Mouse (Mus musculus) CH12.LX (cell line): Measurements from ENCODE around the gene Scmh1. TPM values are rescaled to one million over a fixed set of nuclear protein-coding genes. Genes with fewer than 3 reads are reported as not detected.

ENCODE experiments used
- DNase-seq: peaks from one replicate; pipeline ENCODE4 v3.0.0-alpha.2; 2013; ENCODE audit errors: extremely low read depth
- H3K27ac ChIP-seq: 2 replicates; pipeline ENCODE4 v1.5.1; 2012; ENCODE audit warnings: low read depth, mild to moderate bottlenecking, control low read depth, moderate library complexity; ENCODE audit not compliant: insufficient read depth
- H3K27me3 ChIP-seq: replicated peaks from 2 replicates; pipeline ENCODE3; 2012; ENCODE audit warnings: inconsistent platforms
- H3K36me3 ChIP-seq, 2 experiments: replicated peaks in 1 of 2; 2 replicates each; pipeline versions ENCODE3 to v1.6.1; 2012; ENCODE audit warnings: inconsistent platforms in 1 of 2, low read length in 1 of 2, mild to moderate bottlenecking in 1 of 2, mixed read lengths in 1 of 2, moderate library complexity in 1 of 2; ENCODE audit not compliant: control insufficient read depth in 1 of 2, insufficient read depth in 1 of 2
- H3K4me1 ChIP-seq, 2 experiments: 2 replicates each; pipeline ENCODE4 v1.6.1; 2012; ENCODE audit warnings: inconsistent platforms in 1 of 2, moderate library complexity in 1 of 2; ENCODE audit not compliant: insufficient read depth in 2 of 2, control insufficient read depth in 1 of 2
- H3K4me2 ChIP-seq: 2 replicates; pipeline ENCODE4 v1.6.1; 2012; ENCODE audit warnings: low read depth, mild to moderate bottlenecking, control low read depth; ENCODE audit not compliant: poor library complexity, insufficient read depth, severe bottlenecking
- H3K4me3 ChIP-seq, 3 experiments: fragments of 150-350 bp in 1 of 3; sonication (generic) in 1 of 3; replicated peaks in 1 of 3; 2 replicates each; pipeline versions ENCODE3 to v1.5.1; 2011 to 2012; ENCODE audit warnings: low read depth in 2 of 3, low read length in 2 of 3, mild to moderate bottlenecking in 2 of 3, moderate library complexity in 2 of 3, control low read depth in 1 of 3, improper control_type of control experiment in 1 of 3, inconsistent platforms in 1 of 3, mixed read lengths in 1 of 3; ENCODE audit not compliant: poor library complexity in 1 of 3
- H3K79me2 ChIP-seq: replicated peaks from 2 replicates; pipeline ENCODE4 v1.6.1; 2012; ENCODE audit warnings: mild to moderate bottlenecking, moderate library complexity; ENCODE audit not compliant: control insufficient read depth, poor library complexity, insufficient read depth, severe bottlenecking; ENCODE audit errors: extremely low read depth
- H3K9ac ChIP-seq: 2 replicates; pipeline ENCODE4 v1.6.1; 2012; ENCODE audit warnings: low read depth, mild to moderate bottlenecking, control low read depth, moderate library complexity; ENCODE audit not compliant: insufficient read depth
- H3K9me3 ChIP-seq: replicated peaks from 2 replicates; pipeline ENCODE3; 2012; ENCODE audit warnings: low read length, inconsistent platforms, mixed read lengths
- CHD1 ChIP-seq: IDR thresholded peaks from 2 replicates; pipeline ENCODE4 v1.6.1; 2012; ENCODE audit warnings: low read depth, low read length, improper control_type of control experiment, inconsistent platforms
- CTCF ChIP-seq, 2 experiments: IDR thresholded peaks in 1 of 2; conservative IDR thresholded peaks in 1 of 2; 2 replicates each; pipeline ENCODE4 v1.5.1; 2011 to 2012; ENCODE audit warnings: low read depth in 2 of 2, low read length in 2 of 2, improper control_type of control experiment in 1 of 2, inconsistent platforms in 1 of 2, mild to moderate bottlenecking in 1 of 2, moderate library complexity in 1 of 2
- ETS1 ChIP-seq: conservative IDR thresholded peaks from 2 replicates; pipeline ENCODE4 v1.6.1; 2012; ENCODE audit warnings: low read depth, mild to moderate bottlenecking, inconsistent platforms, low read length, improper control_type of control experiment, moderate library complexity
- GABPA ChIP-seq: IDR thresholded peaks from 2 replicates; pipeline ENCODE4 v1.6.1; 2012; ENCODE audit warnings: low read depth, low read length, improper control_type of control experiment, inconsistent platforms; ENCODE audit not compliant: insufficient replicate concordance
- JUND ChIP-seq: conservative IDR thresholded peaks from 2 replicates; pipeline ENCODE4 v1.6.1; 2011; ENCODE audit warnings: low read depth, low read length, improper control_type of control experiment
- KAT2A ChIP-seq: IDR thresholded peaks from 2 replicates; pipeline ENCODE4 v1.6.1; 2012; ENCODE audit warnings: low read length, improper control_type of control experiment, inconsistent platforms; ENCODE audit not compliant: insufficient replicate concordance
- MAX ChIP-seq: IDR thresholded peaks from 2 replicates; pipeline ENCODE4 v1.6.1; 2011; ENCODE audit warnings: low read length, improper control_type of control experiment
- MXI1 ChIP-seq: IDR thresholded peaks from 2 replicates; pipeline ENCODE4 v1.6.1; 2011; ENCODE audit warnings: mild to moderate bottlenecking, low read depth, low read length, improper control_type of control experiment
- MYC ChIP-seq: IDR thresholded peaks from 2 replicates; pipeline ENCODE4 v1.6.1; 2011; ENCODE audit warnings: low read depth, mild to moderate bottlenecking, improper control_type of control experiment, low read length
- NELFE ChIP-seq: IDR thresholded peaks from 2 replicates; pipeline ENCODE4 v1.6.1; 2011; ENCODE audit warnings: low read depth, low read length, improper control_type of control experiment
- PAX5 ChIP-seq: IDR thresholded peaks from 2 replicates; pipeline ENCODE4 v1.6.1; 2012; ENCODE audit warnings: low read length, inconsistent platforms, mixed read lengths
- POLR2A ChIP-seq: IDR thresholded peaks from 2 replicates; pipeline ENCODE4 v1.6.1; 2011; ENCODE audit warnings: low read depth, mild to moderate bottlenecking, improper control_type of control experiment, low read length
- POLR2AphosphoS2 ChIP-seq: IDR thresholded peaks from 2 replicates; pipeline ENCODE4 v1.6.1; 2011; ENCODE audit warnings: low read depth, low read length, improper control_type of control experiment
- RCOR1 ChIP-seq: conservative IDR thresholded peaks from 2 replicates; pipeline ENCODE4 v1.6.1; 2012; ENCODE audit warnings: low read depth, mild to moderate bottlenecking, inconsistent platforms, low read length, improper control_type of control experiment
- TBP ChIP-seq: conservative IDR thresholded peaks from 2 replicates; pipeline ENCODE4 v1.6.1; 2011; ENCODE audit warnings: low read depth, low read length, improper control_type of control experiment
- ZC3H11A ChIP-seq: IDR thresholded peaks from 2 replicates; pipeline ENCODE4 v1.6.1; 2012; ENCODE audit warnings: low read depth, mild to moderate bottlenecking, inconsistent platforms, low read length, improper control_type of control experiment
- dilution Hi-C: fragments of 300-500 bp; cut with MboI; formaldehyde crosslinking; loops from 2 replicates; pipeline ENCODE4 v1.14.3; 2020; ENCODE audit warnings: low sequenced_read_pairs; ENCODE audit not compliant: extremely low pct_unique_long_range_greater_than_20kb, extremely low pct_ligation_motif_present
- in situ Hi-C: fragments of 300-500 bp; cut with MboI; formaldehyde crosslinking; loops from 3 replicates; pipeline ENCODE4 v1.14.3; 2019; ENCODE audit warnings: low sequenced_read_pairs, low pct_ligation_motif_present, low pct_unique_long_range_greater_than_20kb, mixed read lengths
- polyA plus RNA-seq: library from polyadenylated mRNA; unstranded; fragments of >175 nt; gene quantifications from 2 replicates; pipeline ENCODE4 v1.2.1, GENCODE M21; 2012; ENCODE audit warnings: low read depth; ENCODE audit not compliant: insufficient read length
- total RNA-seq, 2 experiments: library from RNA; depleted of rRNA; stranded (reverse); fragments of 300-350 nt in 1 of 2; fragments of >200 nt in 1 of 2; gene quantifications; 2 replicates each; pipeline ENCODE4 v1.2.3; 2012 to 2014

The Scmh1 gene
- total and polyA plus RNA-seq, 3 experiments: 3.2 to 24.0 (median 3.5) TPM

DNA sequence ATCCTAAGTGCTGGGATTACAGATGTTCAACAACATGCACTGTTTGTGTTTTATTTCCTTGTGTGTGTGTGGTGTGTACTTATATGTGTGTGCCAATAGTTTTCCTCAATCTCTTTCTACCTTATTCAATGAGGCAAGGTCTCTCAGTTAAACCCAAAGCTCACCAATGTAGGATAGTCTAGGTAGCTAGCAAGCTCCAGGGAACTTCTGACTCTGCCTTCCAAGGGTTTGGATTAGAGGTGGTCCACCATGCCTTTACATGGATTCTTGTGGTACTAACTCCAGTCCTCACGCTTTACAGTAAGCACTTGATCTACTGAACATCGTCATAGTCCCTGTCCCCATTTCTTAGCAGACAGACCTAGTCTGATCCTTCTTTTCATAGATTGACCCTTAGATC is 109.3 kb downstream of the Scmh1 start:
- no peak overlapping the region for H3K27ac ChIP-seq
- no peaks in the 10 kb centered on the region for H3K4me1 ChIP-seq
- dilution Hi-C loops: no loop called here
- H3K4me2 ChIP-seq: no peak overlapping the region
- in situ Hi-C loops: loop anchor here (25.0 kb wide), 1 partner anchor 277 kb away; no protein-coding TSS in a partner anchor
- no peak for TF ChIP-seq NELFE
- no peak for TF ChIP-seq ETS1
- no peak for TF ChIP-seq ZC3H11A
- no peak for TF ChIP-seq RCOR1
- no peak for TF ChIP-seq PAX5
- no peak for TF ChIP-seq GABPA
- no peak for TF ChIP-seq KAT2A
- no peak for TF ChIP-seq MXI1
- no peak for TF ChIP-seq CHD1
- TF ChIP-seq MYC: no peak
- no peak for TF ChIP-seq CTCF (conservative IDR thresholded peaks at IDR 0.05 in 1 of 2, IDR thresholded peaks at IDR 0.05 in 1 of 2; ENCODE audit: low read depth in 2 of 2, low read length in 2 of 2)
- TF ChIP-seq POLR2A: no peak
- no peak for TF ChIP-seq JUND
- TF ChIP-seq, all 38 proteins: peak for 0
- DNase-seq: no peak
- H3K9me3 ChIP-seq: no peaks in the 10 kb centered on the region
- no peak overlapping the region for H3K9ac ChIP-seq
- peaks cover 5 to 38% of the 10 kb centered on the region in 2 experiments for H3K36me3 ChIP-seq
- no peaks in the 10 kb centered on the region for H3K79me2 ChIP-seq
- no peak overlapping the region for H3K4me3 ChIP-seq
- no peaks in the 10 kb centered on the region for H3K27me3 ChIP-seq

DNA sequence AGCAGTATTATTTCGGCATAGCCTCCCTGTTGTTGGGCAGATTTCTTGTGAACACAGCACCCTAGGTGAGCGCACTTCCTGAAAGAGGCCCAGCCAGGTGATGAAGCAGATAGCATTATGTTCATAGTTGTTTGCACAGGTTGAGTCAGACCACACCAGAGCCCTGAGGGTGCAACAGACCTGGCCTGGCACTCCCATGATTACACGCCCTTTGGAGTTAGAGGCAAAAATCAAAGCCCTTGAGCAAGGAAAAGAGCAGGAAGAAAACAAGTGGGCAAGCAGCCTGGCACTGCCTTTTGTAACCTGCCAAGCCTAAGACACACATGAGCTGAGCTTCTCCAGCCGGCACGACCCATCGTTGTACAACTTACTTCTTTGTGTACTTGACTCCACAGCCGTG is 111.4 kb downstream of the Scmh1 start:
- in situ Hi-C loops (loop anchor here (25.0 kb wide), 1 partner anchor 279 kb away; no protein-coding TSS in a partner anchor), dilution Hi-C loops (no loop called here)
- no peak overlapping the region for H3K4me2 ChIP-seq
- no peak overlapping the region for H3K27ac ChIP-seq
- H3K4me3 ChIP-seq: no peak overlapping the region
- H3K27me3 ChIP-seq: no peaks in the 10 kb centered on the region
- no peaks in the 10 kb centered on the region for H3K4me1 ChIP-seq
- H3K79me2 ChIP-seq: no peaks in the 10 kb centered on the region
- TF ChIP-seq MXI1: no peak
- no peak for TF ChIP-seq POLR2AphosphoS2
- TF ChIP-seq TBP: no peak
- no peak for TF ChIP-seq MAX
- TF ChIP-seq ZC3H11A: no peak
- DNase-seq: no peak
- peaks cover 7 to 46% of the 10 kb centered on the region in 2 experiments for H3K36me3 ChIP-seq
- H3K9me3 ChIP-seq: no peaks in the 10 kb centered on the region
- H3K9ac ChIP-seq: no peak overlapping the region
